Mouse (Mus musculus) megakaryocyte progenitor cell, adult 5-6 weeks (primary cell): Measurements from ENCODE around the gene Plcxd3. TPM values are rescaled to one million over a fixed set of nuclear protein-coding genes. Genes with fewer than 3 reads are reported as not detected.

Experiments
- ATAC-seq: replicated peaks from 2 replicates; pipeline ENCODE4 v1.8.0; 2016; ENCODE audit warnings: mild to moderate bottlenecking, moderate TSS enrichment, inconsistent platforms; ENCODE audit not compliant: poor library complexity
- total RNA-seq, 2 experiments: library from RNA; stranded (forward) in 1 of 2; stranded (reverse) in 1 of 2; fragments of 157-497, 149-512 nt in 1 of 2; fragments of 200-1000 nt in 1 of 2; gene quantifications; 2 replicates each; pipeline versions ENCODE4 v1.2.3 to v1.2.4; 2015 to 2017

Gene Plcxd3
- total RNA-seq (2015) (not detected in 2 replicates), total RNA-seq (2017) (not detected in 2 replicates)

DNA sequence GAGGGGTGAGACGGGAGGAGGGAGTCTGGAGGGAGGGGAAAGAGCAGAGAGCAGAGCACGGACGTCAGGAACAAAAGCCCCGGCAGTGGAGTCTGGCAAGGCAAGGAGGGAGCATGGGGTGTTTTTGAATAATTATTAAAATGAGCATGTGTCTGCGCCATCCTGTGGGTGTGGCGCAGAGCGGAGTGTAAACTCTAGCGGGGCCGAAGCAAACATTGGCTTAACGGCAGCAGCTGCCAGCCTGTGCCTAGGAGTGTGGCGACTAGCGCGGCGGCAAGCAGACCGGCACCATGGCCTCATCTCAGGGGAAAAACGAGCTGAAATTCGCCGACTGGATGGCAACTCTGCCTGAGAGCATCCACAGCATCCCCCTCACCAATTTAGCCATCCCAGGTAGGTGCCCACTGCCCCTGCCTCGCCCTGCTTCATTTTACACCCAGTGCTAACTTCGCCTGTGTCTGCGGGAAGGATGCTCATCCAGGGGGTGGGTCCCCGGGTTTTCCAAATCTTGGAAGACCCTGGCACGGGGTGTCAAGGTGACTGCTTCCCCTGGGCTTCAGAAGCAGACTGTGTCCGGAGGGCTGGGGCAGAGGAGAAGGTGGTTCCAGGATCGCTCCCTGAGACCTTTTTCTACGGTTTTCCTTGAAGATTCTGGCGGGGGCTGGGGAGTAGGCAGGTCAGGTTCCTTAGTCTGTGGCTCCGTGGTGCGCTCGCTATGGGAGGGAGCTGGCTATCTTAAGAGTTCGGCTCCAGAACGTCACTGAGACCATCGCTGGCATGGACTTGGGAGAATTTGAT lies at the start of gene Plcxd3:
Gene Plcxd3 (plus strand): TSS at position 69 of the 798 bp plus-strand sequence.
- no peak for ATAC-seq

DNA sequence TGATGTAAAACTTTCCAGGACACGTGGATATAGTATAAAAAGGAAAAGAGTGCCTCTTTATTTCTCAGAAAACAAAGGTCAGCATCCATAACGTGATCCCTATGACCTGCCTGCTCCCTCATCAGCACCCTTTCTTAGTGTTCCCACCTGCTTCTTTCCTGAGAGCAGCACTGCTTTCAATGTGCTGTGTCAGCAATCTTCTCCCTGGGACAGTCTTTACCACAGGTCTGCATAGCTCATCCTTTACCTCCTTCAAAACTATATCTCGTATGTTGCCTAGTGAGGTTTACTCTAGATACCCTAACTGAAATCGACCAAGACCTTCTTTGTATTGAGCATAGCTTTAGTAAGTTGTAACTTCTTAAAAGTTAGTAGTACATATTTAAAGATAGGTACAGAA lies 43.4 kb upstream of the Plcxd3 start:
- ATAC-seq = no peak

DNA sequence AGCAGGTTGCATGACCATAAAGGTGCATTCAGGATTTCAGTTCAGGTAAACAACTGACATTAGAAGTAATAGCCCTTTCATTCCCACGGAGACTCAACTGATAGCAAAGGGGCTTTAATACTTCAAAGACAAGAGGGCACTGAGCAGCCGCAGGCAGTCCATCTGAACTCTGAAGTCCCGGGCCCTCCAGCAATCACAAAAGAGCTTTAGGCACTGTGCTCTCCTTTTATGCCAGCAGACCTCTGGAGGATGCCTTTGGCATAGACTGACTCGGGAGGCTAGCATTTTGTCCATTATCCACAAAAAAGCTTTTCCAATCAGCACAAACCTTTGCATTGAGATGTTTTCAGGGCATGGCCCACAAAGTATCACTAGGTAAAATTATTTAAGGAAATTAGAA lies 33.7 kb upstream of the Plcxd3 start:
- ATAC-seq = no peak

DNA sequence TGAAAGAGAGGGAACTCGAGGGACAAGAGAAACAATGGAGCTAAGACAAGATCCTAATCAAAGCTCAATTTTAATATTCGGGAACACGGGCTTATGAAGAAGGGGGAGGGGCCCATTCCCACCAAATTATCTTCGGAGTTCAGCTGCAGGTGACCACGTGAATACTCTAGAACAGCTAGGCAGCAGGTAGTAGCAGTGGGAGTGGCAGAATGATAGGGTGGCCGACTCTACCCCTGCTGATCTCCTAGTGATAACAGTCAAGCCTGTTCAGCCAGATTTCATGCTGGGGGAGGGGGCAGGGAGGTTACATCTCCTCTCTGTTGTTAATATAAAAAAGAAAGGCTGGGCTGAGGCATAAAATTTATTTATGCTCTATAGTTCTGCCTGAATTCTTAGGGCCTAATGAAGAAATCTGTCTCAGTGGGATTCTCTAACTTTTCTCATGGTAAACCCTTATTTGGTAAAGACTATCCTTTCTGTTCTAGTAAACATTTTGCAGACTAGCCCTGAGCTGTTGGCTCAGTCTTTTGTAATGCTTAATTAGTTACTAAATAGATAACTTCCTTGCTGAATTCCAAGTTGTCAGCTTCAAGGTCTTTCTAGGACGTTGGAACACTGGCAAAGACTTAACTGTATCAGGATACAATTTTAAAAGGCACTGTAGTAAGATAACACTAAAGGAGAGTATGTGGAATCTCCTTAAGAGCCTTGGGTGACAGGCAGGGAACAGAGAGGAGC lies 26.3 kb upstream of the Plcxd3 start:
- no peak for ATAC-seq

DNA sequence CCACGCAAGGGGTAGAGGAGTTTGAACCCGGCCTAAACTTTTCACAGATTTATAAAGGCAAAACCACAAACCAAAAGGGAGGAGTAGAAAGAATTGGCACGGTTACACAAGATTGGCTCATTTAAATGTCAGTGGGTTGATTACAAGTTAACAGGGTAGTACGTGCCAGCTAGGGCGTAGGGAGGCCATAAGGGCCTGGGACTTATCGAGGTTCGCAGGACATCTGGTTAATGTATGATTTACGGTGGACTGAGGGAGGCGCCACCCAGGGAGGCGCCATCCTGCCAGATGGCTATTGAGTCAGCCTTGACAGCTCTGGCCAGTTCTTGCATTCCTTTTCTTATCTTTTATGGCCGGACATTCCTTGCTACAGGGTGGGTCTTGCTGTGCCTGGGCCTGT lies 18.9 kb upstream of the Plcxd3 start:
- no peak for ATAC-seq

DNA sequence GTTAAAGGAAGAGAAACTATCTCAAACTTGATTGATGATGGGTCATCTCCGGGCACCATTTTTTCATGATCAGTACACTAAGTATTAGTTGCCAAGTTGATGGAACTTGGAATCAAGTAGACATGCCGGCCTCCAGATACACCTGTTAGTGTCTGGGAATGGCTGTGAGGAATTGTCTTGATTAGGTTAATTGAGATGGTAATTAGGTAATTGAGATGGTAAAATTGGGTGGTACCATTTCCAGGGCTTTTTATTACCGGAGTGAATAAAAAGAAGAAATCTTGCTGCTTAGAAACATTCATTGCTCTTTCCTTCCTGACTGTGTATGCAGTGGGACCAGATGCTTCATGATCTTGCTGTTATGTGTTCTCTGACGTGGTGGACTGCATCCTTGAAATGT lies 17.6 kb upstream of the Plcxd3 start:
- ATAC-seq = no peak

DNA sequence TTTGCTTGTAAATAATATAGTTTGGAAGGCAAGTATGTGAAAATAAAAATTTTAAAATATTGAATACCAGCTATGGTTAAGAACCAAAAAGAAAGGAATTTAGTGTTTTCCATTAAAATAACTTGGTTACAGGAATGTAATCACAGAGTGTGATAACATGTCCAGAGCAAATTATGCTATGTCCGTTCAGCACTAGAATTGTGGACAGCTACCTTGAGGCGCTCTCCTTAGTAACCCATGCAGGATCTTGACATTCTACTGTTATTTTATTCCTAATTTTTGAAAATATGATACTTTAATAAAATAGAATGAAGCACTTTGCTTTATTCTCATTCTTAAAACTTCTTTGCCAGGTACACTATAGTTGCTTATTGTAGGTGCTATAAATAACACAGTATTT lies 7.5 kb upstream of the Plcxd3 start:
- ATAC-seq = no peak

DNA sequence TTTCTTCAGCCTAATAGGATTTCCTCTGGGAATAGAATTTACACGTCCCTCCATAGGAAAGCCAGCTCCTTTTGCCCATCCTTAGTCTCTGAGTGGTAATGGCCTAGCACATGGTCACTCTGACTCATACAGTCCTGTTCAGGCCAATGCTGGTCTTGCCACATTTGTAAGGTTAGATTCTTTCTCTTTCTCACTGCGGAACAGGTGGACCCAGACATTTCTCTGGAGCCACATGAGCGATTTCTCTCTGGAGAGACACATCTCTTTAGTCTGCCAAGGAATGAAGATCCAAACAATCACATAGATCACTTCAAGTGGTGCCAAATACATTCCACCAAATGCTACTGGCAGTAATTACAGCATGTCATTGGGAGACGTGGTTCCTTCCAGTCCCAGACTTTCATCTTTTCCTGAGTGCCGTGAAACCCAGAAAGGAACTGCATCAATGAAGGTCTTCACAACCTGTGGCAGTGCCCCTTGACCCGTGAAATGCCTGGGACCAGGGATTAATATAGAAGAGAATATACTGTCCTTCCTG lies 769 bp upstream of the Plcxd3 start:
- ATAC-seq = no peak

DNA sequence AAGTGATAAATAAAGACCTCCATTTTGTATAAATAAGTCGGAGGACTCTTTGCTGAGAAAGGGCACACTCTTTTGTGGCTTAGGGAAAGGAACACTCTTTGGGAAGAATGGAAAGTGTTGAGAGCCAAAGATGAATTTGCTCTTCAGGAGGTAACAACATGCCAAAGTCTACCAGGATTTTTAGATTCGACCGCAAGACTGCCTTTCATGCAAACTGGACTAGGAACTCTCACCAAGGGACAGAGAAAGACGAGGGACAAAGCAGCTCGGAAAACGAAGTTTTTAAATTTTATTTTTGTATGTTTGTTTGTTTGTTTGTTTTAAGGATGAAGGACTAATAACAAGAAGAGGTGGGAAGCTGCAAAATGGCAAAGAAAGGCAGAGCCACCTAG lies 264 bp upstream of the Plcxd3 start:
- no peak for ATAC-seq

DNA sequence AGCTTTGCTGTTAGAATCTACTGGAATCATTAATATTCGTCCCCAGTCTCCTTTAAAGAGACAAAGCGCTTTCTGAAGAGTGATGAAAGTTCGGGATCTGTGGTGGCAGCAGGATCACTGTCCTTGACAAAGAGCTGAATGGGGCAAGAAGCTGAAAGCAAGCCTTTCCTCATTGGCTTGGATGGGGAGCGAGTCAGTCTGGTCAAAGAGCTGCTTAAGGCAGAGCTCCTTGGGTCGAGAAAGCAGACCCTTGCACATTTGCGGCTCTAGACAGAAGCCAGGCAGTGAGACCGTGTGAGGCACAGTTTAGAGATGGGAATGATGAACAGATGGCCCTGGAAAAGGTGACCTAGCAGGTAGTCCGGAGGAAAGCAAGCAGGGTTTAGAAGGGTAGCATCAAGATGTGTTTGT lies 935 bp downstream of the Plcxd3 start:
- no peak for ATAC-seq

DNA sequence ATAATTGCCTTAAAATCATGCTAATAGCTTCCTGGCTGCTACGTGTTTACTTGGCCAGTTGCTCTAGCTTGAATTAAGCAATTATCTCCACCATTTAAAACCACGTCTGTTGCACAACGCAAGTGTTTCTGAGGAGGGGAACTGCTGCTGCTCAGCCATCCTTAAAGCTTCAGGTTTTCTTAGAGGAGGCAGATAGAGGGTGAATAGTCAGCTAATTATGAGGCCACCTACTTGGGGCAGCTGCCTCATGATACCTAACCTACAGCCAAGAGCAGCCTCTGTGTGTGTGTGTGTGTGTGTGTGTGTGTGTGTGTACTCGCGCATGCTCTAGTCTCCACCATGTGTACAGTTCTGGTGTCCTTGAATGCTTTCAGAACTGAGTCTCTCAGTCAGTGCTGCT lies 3.5 kb downstream of the Plcxd3 start:
- ATAC-seq = no peak

DNA sequence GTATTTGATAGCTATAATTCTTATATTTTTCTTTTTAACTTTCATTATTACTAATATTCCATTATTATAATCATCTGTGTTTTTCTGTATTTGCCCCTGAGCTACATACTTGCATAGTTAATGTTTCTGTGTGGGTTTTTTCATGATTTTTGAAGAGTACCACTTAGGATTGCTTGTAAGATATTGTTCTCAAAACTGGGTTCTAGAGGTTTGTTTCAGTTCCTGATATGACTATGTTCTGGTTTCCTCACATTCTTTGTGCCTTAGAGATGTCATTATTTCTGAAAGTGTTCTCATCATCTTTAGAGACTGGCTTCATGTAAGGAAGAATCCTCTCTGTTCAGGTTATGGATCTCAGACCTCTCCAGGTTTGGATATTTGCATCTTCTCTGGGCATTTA lies 12.5 kb downstream of the Plcxd3 start:
- no peak for ATAC-seq

DNA sequence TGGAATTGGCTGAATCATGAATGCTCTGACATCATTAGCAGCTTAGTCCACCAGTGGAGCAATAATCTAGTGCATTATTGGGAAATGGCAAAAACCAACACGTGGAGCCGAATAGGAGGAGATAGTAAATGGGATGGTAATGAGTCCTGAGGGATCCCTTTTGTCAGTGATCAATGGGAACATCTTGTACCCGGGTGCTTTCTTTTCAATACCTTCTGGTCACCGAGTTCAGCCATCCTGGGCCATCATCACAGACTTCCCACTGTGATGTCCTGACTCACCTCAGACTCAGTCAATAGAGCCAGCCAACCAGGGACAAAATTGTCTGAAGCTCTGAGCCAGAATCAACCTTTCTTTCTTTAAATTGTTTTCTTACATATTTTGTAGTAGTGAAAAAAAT lies 24.8 kb downstream of the Plcxd3 start:
- ATAC-seq = no peak

DNA sequence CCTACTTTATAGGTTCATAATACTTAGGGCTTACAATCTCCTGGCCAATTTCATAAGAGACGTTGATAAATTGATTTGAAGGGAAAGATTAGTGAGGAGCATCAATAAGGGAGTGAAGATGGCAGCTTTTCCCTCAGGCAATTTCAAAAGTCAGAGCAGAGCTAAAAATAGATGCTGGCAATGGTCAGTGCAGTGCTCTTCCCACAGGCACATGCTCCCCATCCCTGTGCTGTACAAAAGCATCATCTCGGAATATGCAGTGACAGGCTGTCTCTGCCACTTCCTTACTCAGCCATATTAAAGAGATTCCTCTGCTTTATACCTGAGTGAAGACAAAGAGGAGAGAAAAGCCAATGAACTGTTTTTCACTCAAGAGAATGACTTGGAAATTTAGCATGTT lies 36.0 kb downstream of the Plcxd3 start:
- ATAC-seq = no peak

DNA sequence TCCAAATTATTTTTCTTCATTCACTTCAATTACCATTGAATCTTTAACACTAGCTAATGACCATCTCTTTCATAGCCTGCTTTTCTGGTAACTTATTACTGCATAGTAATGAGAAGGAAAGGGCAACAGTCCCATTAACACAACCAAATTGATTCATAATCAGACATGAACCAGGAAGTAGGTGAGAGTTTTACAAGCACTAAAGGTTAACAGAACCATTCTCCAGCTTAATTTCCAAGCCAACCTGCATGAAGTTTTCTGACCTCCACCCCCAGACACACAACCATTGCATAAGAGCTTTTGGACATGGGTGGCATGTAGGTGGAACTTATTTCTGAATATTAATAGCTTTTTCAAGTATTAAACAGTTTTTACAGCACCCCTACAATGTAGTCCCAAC lies 64.8 kb downstream of the Plcxd3 start:
- no peak for ATAC-seq

DNA sequence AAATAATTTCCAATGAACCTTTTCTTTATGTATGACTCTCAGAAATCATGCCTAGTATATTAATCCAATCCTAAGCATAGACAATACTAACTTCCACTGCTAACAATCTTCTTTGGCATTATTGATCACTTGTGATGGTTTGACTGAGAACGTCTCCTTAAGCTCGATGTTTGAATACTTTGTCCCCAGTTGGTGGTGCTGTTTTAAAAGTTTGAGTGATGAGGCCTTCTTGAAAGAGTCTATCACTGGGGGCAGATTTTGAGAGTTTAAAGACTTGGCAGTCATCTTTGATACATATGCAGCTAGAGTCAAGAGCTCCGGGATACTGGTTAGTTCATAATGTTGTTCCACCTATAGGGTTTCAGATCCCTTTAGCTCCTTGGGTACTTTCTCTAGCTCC lies 120.9 kb downstream of the Plcxd3 start:
- no peak for ATAC-seq

DNA sequence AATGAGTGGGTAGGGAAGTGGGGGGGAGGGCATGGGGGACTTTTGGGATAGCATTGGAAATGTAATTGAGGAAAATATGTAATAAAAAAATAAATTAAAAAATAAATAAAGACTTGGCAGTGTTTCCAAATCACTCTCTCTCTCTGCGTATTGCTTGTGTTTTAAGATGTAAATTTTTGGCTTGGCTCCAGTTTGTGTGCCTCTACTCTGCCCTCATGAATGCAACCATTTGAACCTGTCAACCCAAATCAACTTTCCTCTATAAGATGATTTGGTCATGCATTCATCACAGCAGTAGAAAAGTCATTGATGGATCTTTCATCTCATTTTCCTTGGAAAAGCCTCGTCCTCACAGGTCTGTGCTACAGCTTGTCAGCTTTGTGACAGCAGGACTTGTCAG lies 121.7 kb downstream of the Plcxd3 start:
- ATAC-seq = no peak

DNA sequence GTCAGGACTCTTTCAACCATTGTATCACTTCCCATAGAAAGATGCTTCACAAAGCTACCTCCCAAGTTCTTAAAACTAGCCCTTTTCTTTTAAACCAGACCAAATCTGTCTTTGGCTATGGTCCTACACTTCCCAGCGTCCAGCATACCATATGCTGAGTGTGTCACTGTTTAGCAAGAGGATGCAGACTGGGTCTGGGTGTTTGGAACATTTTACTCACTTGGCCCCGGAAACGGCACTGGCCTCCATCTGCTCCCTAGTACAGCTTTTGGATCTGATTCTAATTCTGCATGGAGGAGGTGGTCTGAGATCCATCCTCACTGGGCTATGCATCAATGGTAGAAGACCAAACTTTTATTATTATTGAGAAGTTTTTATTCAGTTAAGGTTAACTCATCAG lies 122.7 kb downstream of the Plcxd3 start:
- ATAC-seq = no peak

DNA sequence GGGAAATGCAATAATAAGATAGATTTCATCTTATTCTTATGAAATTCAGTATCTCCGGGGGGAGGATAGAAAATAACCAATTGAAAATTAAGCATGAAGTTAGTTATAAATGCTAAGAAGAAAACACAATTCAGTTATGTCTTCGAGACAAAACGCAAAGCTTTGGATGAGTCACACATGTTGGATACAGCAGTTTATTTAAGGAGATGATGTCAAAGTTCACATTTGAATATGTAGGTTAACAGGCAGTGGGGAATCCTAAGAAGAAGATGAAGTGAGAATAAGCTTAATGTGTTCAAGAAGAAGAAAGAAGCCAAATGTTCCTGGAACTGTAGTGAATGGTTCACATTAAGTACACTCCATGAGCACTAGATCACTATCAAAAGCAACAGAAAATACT lies 128.1 kb downstream of the Plcxd3 start:
- ATAC-seq = no peak

DNA sequence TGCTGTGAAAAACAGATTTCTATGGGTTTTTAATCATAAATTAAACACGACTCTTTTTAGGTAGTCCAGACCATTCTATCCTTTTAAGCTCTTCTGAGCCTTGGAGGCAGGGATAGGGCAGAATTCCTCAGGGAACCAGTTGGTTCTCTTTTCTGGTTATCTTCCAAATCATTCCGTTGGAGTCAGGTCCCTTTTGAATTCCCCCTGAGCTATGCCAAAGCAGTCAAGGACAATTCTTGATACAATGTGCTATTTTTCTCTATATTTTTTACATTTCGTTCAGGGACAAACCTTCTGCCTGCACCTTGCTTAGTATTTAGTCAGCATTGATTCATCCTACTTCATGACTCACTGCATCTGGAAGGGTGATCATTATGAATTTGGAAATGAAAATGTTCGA lies 128.5 kb downstream of the Plcxd3 start:
- no peak for ATAC-seq

DNA sequence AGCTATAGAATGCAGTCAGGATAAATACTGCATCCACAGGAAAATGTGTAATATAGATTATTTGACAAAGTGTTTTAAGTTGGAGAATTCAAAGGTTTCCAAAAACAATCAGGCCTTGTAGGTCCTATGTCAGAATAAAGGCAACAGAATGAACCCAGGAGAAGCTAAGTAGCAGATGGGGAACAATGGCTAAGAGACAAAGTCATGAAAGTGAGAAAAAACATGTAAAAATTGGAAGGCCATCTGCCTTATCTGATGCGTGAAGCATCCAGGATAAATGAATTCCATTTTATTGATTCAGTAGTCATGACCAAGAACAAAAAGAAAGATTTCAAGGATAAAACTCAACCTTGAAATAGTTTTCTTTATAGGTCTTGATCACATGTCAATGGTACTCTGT lies 139.4 kb downstream of the Plcxd3 start:
- ATAC-seq = no peak

DNA sequence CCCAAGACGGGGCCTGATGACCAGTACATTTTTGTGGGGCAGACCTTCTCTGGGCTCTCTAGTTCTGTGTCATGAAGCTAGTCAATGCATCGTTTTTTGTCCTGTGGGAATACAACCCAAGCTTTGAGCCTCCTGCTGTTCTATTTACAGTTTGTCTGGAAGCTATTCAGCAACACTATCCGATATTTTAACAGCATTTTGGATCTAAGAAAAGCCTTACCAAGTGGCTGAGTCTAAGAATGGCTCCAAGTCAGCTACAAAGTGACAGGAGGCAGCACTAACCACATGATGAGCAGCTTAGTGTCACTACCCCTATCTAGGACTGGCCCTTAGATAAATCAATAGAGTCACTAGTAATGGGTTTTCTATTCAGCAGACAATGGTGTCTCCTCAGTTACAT lies 149.3 kb downstream of the Plcxd3 start:
- no peak for ATAC-seq
